Mouse (Mus musculus) kidney, postnatal 0 days (tissue): ENCODE results near the gene Phf5a. TPM values are rescaled to one million over a fixed set of nuclear protein-coding genes. Genes with fewer than 3 reads are reported as not detected.
A peak's percentile ranks its signal among the peaks of the same experiment; 100 is the strongest.
"Not testable (repeated sequence)": the region's sequence is repeated elsewhere in the genome, so short reads cannot be mapped to it uniquely, and the experiment has no call there.

Source experiments
- ATAC-seq: fragments of 200-750 bp; cut with Nextera tagmentation; replicated peaks from 2 replicates; pipeline ENCODE4 v1.8.0; 2017; ENCODE audit warnings: low read depth, moderate number of reproducible peaks, moderate TSS enrichment, moderate library complexity; ENCODE audit not compliant: low FRiP score
- DNase-seq: peaks from one replicate; pipeline ENCODE4 v3.0.0-alpha.2; 2016; ENCODE audit warnings: low spot score
- H3K27ac ChIP-seq: fragments of 300-500 bp; sonication (generic); 2 replicates; pipeline ENCODE4 v1.5.1; 2014; ENCODE audit warnings: mild to moderate bottlenecking
- H3K27me3 ChIP-seq: fragments of 300-500 bp; sonication (generic); 2 replicates; pipeline ENCODE4 v1.6.1; 2014; ENCODE audit warnings: low read length, mixed read lengths; ENCODE audit not compliant: insufficient read depth
- H3K36me3 ChIP-seq: fragments of 300-500 bp; sonication (generic); 2 replicates; pipeline ENCODE4 v1.6.1; 2014; ENCODE audit warnings: low read length, mixed read lengths; ENCODE audit not compliant: insufficient read depth
- H3K4me1 ChIP-seq: fragments of 300-500 bp; sonication (generic); replicated peaks from 2 replicates; pipeline ENCODE4 v1.6.1; 2014; ENCODE audit warnings: antibody characterized with exemption, low read length, mixed read lengths; ENCODE audit not compliant: insufficient read depth
- H3K4me2 ChIP-seq: fragments of 300-500 bp; sonication (generic); 2 replicates; pipeline ENCODE4 v1.6.1; 2014; ENCODE audit warnings: mild to moderate bottlenecking, low read length, moderate library complexity, mixed read lengths
- H3K4me3 ChIP-seq: fragments of 300-500 bp; sonication (generic); replicated peaks from 2 replicates; pipeline ENCODE4 v1.5.1; 2014; ENCODE audit warnings: low read depth, low read length
- H3K9ac ChIP-seq: fragments of 300-500 bp; sonication (generic); 2 replicates; pipeline ENCODE4 v1.6.1; 2014; ENCODE audit warnings: low read depth, low read length
- H3K9me3 ChIP-seq: fragments of 300-500 bp; sonication (generic); replicated peaks from 2 replicates; pipeline ENCODE4 v1.6.1; 2016; ENCODE audit warnings: low read length, inconsistent platforms, mixed read lengths
- CTCF ChIP-seq: IDR thresholded peaks from 2 replicates; pipeline ENCODE4 v1.5.1; 2016; ENCODE audit warnings: antibody characterized with exemption, low read depth, mild to moderate bottlenecking, moderate library complexity
- WGBS: fragments of 180-500 bp; shearing (Covaris S2); extraction: QIAGEN DNeasy Blood & Tissue Kit; methylation state at CpG from one replicate; pipeline ENCODE4 v1.1.7; 2014; 5-methylcytosine and 5-hydroxymethylcytosine counted together
- polyA plus RNA-seq: library from polyadenylated mRNA; unstranded; fragments of >200 nt; fragmentation: Nextera tagmentation; extraction: Ambion mirVana; gene quantifications from 2 replicates; pipeline ENCODE4 v1.2.1, GENCODE M21; 2015

The Phf5a gene
- polyA plus RNA-seq, 1 experiment from 2014 or later = 103 TPM

DNA sequence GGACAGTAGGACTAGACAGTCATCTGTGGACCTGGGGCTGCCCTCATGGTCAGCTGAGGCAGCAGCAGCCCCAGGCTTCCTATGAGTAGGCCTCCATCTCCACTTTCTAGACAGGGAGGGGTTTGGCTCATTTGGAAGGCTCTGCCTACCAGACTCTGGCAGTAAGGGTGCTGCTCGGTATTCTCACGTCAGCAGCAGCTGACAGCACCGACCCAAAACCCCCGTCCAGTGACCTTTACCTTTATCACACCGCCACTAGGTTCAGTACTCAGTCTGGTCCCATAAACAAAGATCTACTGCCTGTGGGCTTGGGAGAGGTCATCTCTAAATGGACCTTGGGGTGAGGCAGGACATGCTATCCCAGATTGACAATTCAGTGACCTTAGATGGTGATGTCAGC lies 44.0 kb upstream of the Phf5a start:
- Histone ChIP-seq H3K36me3 (peaks cover 54% of the 10 kb centered on the region), H3K27me3 (no peaks in the 10 kb centered on the region), H3K4me3 (no peak overlapping the region), H3K9me3 (no peaks in the 10 kb centered on the region), H3K27ac (no peak overlapping the region), H3K4me1 (no peaks in the 10 kb centered on the region; the same call in 1 of the 2 replicates), H3K4me2 (no peak overlapping the region), H3K9ac (no peak overlapping the region)
- no peak for ATAC-seq
- no peak for DNase-seq
- no peak for TF ChIP-seq CTCF
- WGBS = 59% methylated on average over 5 of the region's 5 CpGs

DNA sequence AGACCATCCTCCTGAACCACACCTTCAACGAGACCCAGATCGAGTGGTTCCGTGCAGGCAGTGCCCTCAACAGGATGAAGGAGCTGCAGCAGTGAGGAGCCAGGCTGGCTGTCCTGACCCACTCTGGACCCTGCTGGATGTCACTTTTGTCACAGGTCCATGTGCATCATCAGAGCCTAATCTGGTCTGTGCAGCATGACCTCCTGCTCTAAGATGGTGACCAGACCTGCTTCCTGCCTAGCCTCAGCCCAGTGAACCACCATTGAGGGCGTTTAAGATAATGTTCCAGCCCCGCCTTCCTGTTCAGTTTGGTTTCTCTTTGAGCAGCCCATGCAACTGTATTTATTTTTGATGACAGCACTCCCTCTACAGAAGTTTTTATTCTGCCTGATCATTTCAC lies 43.0 kb upstream of the Phf5a start:
- no peaks in the 10 kb centered on the region; the same call in 1 of the 2 replicates for H3K4me1 ChIP-seq
- no peaks in the 10 kb centered on the region for H3K27me3 ChIP-seq
- H3K9me3 ChIP-seq = no peaks in the 10 kb centered on the region
- DNase-seq (no peak), ATAC-seq (no peak)
- WGBS = 79% methylated on average over 5 of the region's 5 CpGs
- no peak overlapping the region for H3K27ac ChIP-seq
- no peak overlapping the region for H3K4me2 ChIP-seq
- peaks cover 63% of the 10 kb centered on the region for H3K36me3 ChIP-seq
- H3K9ac ChIP-seq = no peak overlapping the region
- no peak overlapping the region for H3K4me3 ChIP-seq
- TF ChIP-seq CTCF = no peak

DNA sequence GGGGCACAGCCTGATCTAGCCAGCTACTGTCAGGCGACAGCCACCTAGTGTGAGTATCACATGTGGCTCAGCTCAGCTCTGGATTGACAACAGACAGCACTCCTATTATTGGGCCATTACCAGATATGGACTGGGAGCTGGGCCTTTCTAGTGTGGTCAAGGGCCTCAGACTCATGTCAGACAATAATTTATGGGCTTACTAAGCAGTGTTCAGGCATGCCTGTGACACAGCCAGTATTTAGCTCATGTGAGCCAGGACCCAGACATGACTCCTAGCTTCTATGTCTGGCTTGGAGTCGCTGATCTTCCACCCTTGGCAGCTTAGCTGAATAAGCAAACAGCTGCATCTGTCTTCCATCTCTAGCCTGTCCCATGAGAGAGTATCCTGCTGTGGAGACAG lies 40.8 kb upstream of the Phf5a start:
- H3K27me3 ChIP-seq = no peaks in the 10 kb centered on the region
- TF ChIP-seq CTCF = no peak
- no peak overlapping the region for H3K9ac ChIP-seq
- ATAC-seq (0 out of 2 replicates have a peak, but pooled peaks have one; percentile 21), DNase-seq (peak; percentile 43)
- H3K4me2 ChIP-seq = no peak overlapping the region
- H3K4me3 ChIP-seq = no peak overlapping the region
- WGBS = 62% methylated on average over 2 of the region's 2 CpGs
- no peaks in the 10 kb centered on the region for H3K9me3 ChIP-seq
- H3K4me1 ChIP-seq = no peaks in the 10 kb centered on the region; the same call in 1 of the 2 replicates
- H3K36me3 ChIP-seq = peaks cover 70% of the 10 kb centered on the region
- no peak overlapping the region for H3K27ac ChIP-seq

DNA sequence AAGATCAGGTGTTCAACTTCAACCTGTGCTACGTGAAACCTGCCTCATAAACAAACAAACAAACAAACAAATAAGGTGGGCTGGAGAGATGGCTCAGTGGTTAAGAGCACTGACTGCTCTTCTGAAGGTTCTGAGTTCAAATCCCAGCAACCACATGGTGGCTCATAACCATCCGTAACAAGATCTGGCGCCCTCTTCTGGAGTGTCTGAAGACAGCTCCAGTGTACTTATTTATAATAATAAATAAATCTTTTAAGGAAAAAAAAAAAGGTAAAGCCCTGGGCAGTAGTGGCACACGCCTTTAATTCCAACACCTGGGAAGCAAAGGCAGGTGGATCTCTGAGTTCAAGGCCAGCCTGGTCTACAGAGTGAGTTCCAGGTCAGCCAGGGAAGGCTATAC lies 37.1 kb upstream of the Phf5a start:
- not testable (repeated sequence) for DNase-seq, H3K27me3 ChIP-seq, H3K9ac ChIP-seq, H3K4me2 ChIP-seq, H3K4me1 ChIP-seq, H3K9me3 ChIP-seq, ATAC-seq, H3K4me3 ChIP-seq, H3K27ac ChIP-seq
- H3K36me3 ChIP-seq = peaks cover 68% of the 10 kb centered on the region
- TF ChIP-seq CTCF = peak; percentile 49
- 84% methylated on average over 4 of the region's 4 CpGs for WGBS

DNA sequence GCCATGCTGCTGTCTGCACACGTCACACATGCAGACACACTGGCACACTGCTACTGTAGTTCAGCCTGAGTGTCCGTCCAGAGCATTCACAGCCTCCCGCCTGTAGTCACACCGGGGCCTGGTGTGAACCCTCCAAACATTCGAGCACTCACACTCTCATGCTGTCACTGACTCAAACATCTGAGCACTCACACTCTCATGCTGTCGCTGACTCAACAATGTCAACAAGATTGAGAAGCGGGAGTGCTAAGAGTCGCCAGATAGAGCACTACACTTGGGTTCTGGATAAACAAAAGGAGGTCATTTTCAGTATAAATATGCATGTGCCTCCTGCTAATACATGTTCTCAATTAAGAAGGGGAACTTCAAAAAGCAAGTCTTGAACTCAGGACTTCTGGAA lies 36.2 kb upstream of the Phf5a start:
- no peak overlapping the region for H3K4me3 ChIP-seq
- no peaks in the 10 kb centered on the region for H3K4me1 ChIP-seq
- H3K27ac ChIP-seq = no peak overlapping the region
- no peak for TF ChIP-seq CTCF
- peaks cover 64% of the 10 kb centered on the region for H3K36me3 ChIP-seq
- no peak overlapping the region for H3K4me2 ChIP-seq
- no peaks in the 10 kb centered on the region for H3K27me3 ChIP-seq
- no peaks in the 10 kb centered on the region for H3K9me3 ChIP-seq
- ATAC-seq = no peak
- 88% methylated on average over 8 of the region's 8 CpGs for WGBS
- no peak overlapping the region for H3K9ac ChIP-seq
- DNase-seq = no peak

DNA sequence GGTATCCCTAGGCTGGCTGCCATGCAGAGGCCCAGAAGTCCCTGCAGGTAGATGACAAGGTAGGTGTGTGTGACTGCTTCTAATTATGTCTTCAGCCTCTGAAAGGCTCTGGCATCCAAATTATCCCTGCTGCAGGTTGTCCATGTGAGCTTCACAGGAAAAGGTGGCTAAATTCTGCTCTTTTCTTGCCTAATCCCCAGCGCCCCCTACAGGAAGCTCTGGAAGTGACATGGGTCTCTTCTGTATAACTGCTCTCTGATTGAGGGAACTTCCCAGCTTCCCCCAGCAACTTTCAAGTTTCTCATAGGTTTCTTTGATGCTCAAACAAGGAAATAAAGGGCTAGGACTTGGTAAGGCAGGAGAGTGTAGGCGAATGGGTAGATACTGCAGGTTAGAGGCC lies 33.2 kb upstream of the Phf5a start:
- ATAC-seq (no peak), DNase-seq (peak; percentile 78)
- TF ChIP-seq CTCF = peak; percentile 82
- H3K27ac ChIP-seq = no peak overlapping the region
- H3K4me2 ChIP-seq = no peak overlapping the region
- H3K9me3 ChIP-seq = no peaks in the 10 kb centered on the region
- peaks cover 66% of the 10 kb centered on the region for H3K36me3 ChIP-seq
- 45% methylated on average over 2 of the region's 2 CpGs for WGBS
- H3K27me3 ChIP-seq = no peaks in the 10 kb centered on the region
- H3K4me1 ChIP-seq = no peaks in the 10 kb centered on the region
- H3K9ac ChIP-seq = no peak overlapping the region
- no peak overlapping the region for H3K4me3 ChIP-seq

DNA sequence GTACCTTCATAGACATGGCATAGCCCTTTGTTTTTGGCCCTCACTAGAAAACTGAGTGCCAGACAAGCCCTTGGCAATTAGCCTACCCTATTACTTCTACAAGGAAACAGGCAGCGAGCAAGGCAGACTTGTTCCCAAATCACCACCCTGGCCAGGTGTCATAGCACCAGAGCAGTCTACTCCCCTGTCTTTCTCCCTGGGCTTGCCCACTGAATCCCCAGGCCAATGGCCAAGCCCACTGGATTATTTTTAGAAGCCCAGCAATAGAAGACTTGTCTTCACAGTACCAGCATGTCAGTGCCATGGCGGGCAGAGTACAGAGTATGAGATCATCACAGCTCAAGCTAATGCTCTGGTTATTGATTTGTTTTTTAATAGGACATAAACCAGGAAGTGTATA lies 27.0 kb upstream of the Phf5a start:
- 85% methylated on average over 2 of the region's 2 CpGs for WGBS
- Histone ChIP-seq H3K27me3 (no peaks in the 10 kb centered on the region), H3K9ac (no peak overlapping the region), H3K9me3 (no peaks in the 10 kb centered on the region), H3K4me2 (no peak overlapping the region), H3K4me3 (no peak overlapping the region), H3K27ac (0 out of 2 replicates have a peak overlapping the region, but pooled peaks have one; percentile 37), H3K4me1 (no peaks in the 10 kb centered on the region), H3K36me3 (peaks cover 57% of the 10 kb centered on the region; the same call in 1 of the 2 replicates)
- no peak for TF ChIP-seq CTCF
- ATAC-seq = no peak; the same call in 1 of the 2 replicates
- DNase-seq = no peak
